Mouse (Mus musculus): ENCODE data around the gene Rbck1. TPM values are rescaled to one million over a fixed set of nuclear protein-coding genes. Genes with fewer than 3 reads are reported as not detected.
"Not testable (repeated sequence)": the region's sequence is repeated elsewhere in the genome, so short reads cannot be mapped to it uniquely, and the experiment has no call there.

Gene Rbck1
- total RNA-seq, 2 experiments from 2014 or later: 27.0 to 31.1 TPM

DNA sequence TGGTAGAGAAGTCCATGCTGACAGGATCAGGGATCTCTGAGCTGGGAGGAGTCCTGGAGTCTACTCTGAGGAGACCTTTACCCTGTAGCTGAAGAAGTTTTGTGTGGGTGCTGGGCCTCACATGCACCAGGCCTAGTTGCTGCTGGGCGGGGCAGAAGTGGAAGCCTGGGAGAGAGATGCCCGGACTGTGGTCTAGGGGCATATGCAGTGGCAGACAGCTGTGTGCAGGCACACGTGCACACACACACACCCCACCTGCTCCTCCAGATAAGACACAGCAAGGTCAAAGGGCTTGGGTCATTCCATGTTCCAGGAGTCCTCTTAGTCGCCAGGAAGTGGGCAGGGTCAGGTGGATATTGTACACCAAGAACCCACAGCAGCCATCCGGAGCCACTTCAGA is 27.2 kb upstream of the Rbck1 start:
- Histone ChIP-seq H3K4me3 (no peak overlapping the region), H3K27ac (peak overlapping the region; percentile 65)
- no peak for TF ChIP-seq CTCF (IDR thresholded peaks at IDR 0.05)
- DNase-seq: no peak
- intact Hi-C loops (cut with DNase I): loop anchor here (5.0 kb wide), 1 partner anchor 252 kb away; the partner anchor contains the start of gene Srxn1

- intact Hi-C loops (cut with DNase I); DNase-seq; H3K27ac ChIP-seq; H3K4me3 ChIP-seq: not testable (repeated sequence)
Observed at GRCm38 (mm10) chr2:152358977-152359376, 26.5 kb upstream of the Rbck1 start.

DNA sequence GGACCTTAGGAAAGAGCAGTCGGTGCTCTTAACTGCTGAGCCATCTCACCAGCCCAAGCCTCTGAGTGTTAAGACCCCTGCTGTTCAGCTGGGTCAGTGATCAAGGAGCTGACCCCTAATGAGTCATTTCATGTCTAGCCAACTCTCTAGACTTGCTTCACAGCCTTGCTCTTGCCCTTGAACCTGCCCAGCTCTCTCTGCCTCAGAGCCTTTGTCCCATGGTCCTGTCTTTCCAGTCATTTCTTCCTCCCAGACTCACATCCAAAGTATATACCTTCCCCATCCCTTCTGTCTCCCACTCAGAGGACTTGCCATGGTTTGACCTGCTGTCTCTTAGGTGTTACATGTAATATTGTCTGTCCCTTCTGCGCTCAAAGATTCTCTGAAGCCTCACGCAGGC is 24.8 kb upstream of the Rbck1 start:
- Histone ChIP-seq H3K27ac (no peak overlapping the region), H3K4me3 (no peak overlapping the region)
- TF ChIP-seq CTCF (IDR thresholded peaks at IDR 0.05): no peak
- intact Hi-C loops (cut with DNase I): no loop called here
- DNase-seq: no peak

GRCm38 (mm10) chr2:152349842-152350540 is 17.5 kb upstream of the Rbck1 start:
- no peak overlapping the region for H3K27ac ChIP-seq
- peak; percentile 44 for DNase-seq
- no peak for TF ChIP-seq CTCF (IDR thresholded peaks at IDR 0.05)
- H3K4me3 ChIP-seq: no peak overlapping the region
- intact Hi-C loops (cut with DNase I): no loop called here

- no peak for DNase-seq
- intact Hi-C loops (cut with DNase I): no loop called here
Observed at GRCm38 (mm10) chr2:152349205-152349604, 16.8 kb upstream of the Rbck1 start.

DNA sequence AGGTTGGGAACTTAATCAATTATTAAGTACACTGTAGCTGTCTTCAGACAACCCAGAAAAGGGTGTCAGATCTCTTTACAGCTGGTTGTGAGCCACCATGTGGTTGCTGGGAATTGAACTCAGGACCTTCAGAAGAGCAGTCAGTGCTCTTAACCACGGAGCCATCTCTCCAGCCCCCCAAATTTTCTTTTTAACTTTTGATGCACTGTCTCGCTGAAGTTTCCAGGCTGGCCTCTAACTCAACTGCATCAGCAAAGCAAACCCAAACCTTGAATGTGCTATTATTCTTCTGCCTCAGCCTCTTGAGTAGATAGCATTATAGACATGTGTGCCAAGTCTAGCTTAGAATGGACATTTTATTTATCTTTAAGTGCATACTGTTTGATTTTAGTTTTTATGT is 15.3 kb upstream of the Rbck1 start:
- no peak for TF ChIP-seq CTCF (IDR thresholded peaks at IDR 0.05)
- no peak for DNase-seq
- Histone ChIP-seq H3K4me3 (no peak overlapping the region), H3K27ac (no peak overlapping the region)
- intact Hi-C loops (cut with DNase I): no loop called here

More at GRCm38 (mm10) chr2:152349205-152349604, 16.8 kb upstream of the Rbck1 start:
- Histone ChIP-seq H3K4me3 (no peak overlapping the region), H3K27ac (no peak overlapping the region)
- TF ChIP-seq CTCF (IDR thresholded peaks at IDR 0.05): no peak

DNA sequence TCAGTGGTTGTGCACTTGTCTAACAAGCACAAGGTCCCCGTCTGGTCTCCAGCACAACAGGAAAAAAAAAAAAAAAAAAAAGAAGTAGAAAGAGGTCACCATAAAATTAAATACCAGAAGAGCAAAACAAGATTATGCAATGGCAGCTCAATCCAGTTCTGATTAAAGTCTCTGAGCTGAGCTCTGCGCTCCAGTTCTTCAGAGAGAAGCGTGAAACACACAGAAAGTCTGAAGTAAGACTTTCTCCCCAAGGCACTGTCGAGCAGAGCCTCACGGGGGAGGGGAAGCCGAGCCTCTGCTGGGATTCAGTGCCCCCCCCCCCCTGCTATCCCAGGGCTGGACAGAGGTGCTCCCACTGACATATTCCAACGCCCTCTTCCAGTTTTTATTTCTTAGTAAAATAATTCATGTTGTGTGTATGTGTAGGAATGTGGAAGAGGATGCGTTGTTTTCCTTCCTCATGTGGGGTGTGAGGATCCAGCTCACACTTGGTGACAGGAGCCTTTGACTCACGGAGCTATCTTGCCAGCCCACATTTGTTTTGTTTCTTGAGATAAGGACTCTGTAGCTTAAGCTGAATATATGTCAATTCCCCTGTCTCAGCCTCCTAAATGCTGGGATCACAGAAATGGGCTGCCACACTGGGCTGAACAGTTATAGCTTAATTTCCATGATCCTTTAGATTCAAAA is 14.5 kb upstream of the Rbck1 start:
- H3K4me3 ChIP-seq: no peak overlapping the region
- no peak overlapping the region for H3K27ac ChIP-seq
- TF ChIP-seq CTCF (IDR thresholded peaks at IDR 0.05): no peak
- intact Hi-C loops (cut with DNase I): no loop called here
- DNase-seq: no peak

GRCm38 (mm10) chr2:152345393-152345792 is 12.9 kb upstream of the Rbck1 start:
- TF ChIP-seq CTCF (IDR thresholded peaks at IDR 0.05): no peak
- no peak overlapping the region for H3K4me3 ChIP-seq
- intact Hi-C loops (cut with DNase I): no loop called here
- no peak for DNase-seq
- no peak overlapping the region for H3K27ac ChIP-seq

DNA sequence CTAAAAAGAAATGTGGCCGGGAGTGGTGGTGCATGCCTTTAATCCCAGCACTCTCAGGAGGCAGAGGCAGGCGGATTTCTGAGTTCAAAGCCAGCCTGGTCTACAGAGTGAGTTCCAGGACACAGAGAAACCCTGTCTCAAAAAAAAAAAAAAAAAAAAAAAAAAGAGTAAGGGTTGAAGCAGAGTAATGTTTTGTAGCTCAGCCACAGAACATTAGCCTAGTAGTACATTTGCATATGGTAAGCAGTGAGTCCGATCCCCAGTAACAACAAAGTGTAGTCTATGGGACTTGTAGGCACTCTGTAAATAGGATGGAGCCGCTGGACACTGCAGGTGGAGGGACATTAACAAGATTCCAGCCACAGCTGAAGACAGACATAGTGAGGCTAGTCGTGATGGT is 12.5 kb upstream of the Rbck1 start:
- intact Hi-C loops (cut with DNase I): no loop called here
- no peak for DNase-seq

GRCm38 (mm10) chr2:152344361-152344760 is 11.9 kb upstream of the Rbck1 start:
- H3K27ac ChIP-seq: peak overlapping the region; percentile 88
- TF ChIP-seq CTCF (IDR thresholded peaks at IDR 0.05): no peak
- no peak for DNase-seq
- peak overlapping the region; percentile 79 for H3K4me3 ChIP-seq
- intact Hi-C loops (cut with DNase I): no loop called here

More for the DNA sequence above, 12.5 kb upstream of the Rbck1 start:
- no peak for TF ChIP-seq CTCF (IDR thresholded peaks at IDR 0.05)
- Histone ChIP-seq H3K27ac (peak overlapping the region; percentile 88), H3K4me3 (no peak overlapping the region)

GRCm38 (mm10) chr2:152343329-152344213 is 11.1 kb upstream of the Rbck1 start, which contains the start of gene Trib3:
Gene Trib3, minus strand, starts transcription at chr2:152344032.
- intact Hi-C loops (cut with DNase I): no loop called here
- peak within 1 kb of the TSS; percentile 88 for H3K27ac ChIP-seq
- peak; percentile 61 for TF ChIP-seq CTCF (IDR thresholded peaks at IDR 0.05)

GRCm38 (mm10) chr2:152339631-152340179 is 7.3 kb upstream of the Rbck1 start:
- Histone ChIP-seq H3K4me3 (no peak overlapping the region), H3K27ac (no peak overlapping the region)
- TF ChIP-seq CTCF (IDR thresholded peaks at IDR 0.05): no peak
- intact Hi-C loops (cut with DNase I): no loop called here
- DNase-seq: no peak

More at GRCm38 (mm10) chr2:152343329-152344213, 11.1 kb upstream of the Rbck1 start, which contains the start of gene Trib3:
- peak within 1 kb of the TSS; percentile 79 for H3K4me3 ChIP-seq
- peak; percentile 88 for DNase-seq

Measured in gastrocnemius, adult 2 months (tissue).